Mouse (Mus musculus) cerebellum, adult 2 months (tissue): ENCODE data around the gene Cabp7. TPM values are rescaled to one million over a fixed set of nuclear protein-coding genes. Genes with fewer than 3 reads are reported as not detected.

ENCODE experiments used
- DNase-seq, 2 experiments: peaks; one replicate each; pipeline ENCODE4 v3.0.0; 2021
- H3K27ac ChIP-seq: fragments of 200-500 bp; 2 replicates; pipeline ENCODE4 v1.5.1; 2012; ENCODE audit warnings: low read length, control low read depth, inconsistent platforms; ENCODE audit not compliant: insufficient read depth
- H3K27me3 ChIP-seq: fragments of 200-500 bp; 2 replicates; pipeline ENCODE4 v1.6.1; 2012; ENCODE audit warnings: inconsistent platforms, mild to moderate bottlenecking, low read length, moderate library complexity; ENCODE audit not compliant: control insufficient read depth, insufficient read depth
- H3K4me1 ChIP-seq: fragments of 200-500 bp; 2 replicates; pipeline ENCODE4 v1.6.1; 2011; ENCODE audit warnings: low read length; ENCODE audit not compliant: control insufficient read depth, insufficient read depth
- H3K4me3 ChIP-seq: fragments of 200-500 bp; replicated peaks from 2 replicates; pipeline ENCODE3; 2011; ENCODE audit warnings: mild to moderate bottlenecking, low read depth, low read length, control low read depth; ENCODE audit not compliant: insufficient read depth
- CTCF ChIP-seq: fragments of 200-500 bp; IDR thresholded peaks from 2 replicates; pipeline ENCODE4 v1.5.1; 2011; ENCODE audit warnings: low read depth, mild to moderate bottlenecking, control low read depth, low read length, moderate library complexity, borderline replicate concordance; ENCODE audit not compliant: insufficient read depth
- POLR2A ChIP-seq: fragments of 200-500 bp; IDR thresholded peaks from 2 replicates; pipeline ENCODE4 v1.6.1; 2011; ENCODE audit warnings: low read length, control low read depth, borderline replicate concordance; ENCODE audit not compliant: insufficient read depth
- WGBS: fragments of 180-500 bp; shearing (Covaris S2); methylation state at CpG from one replicate; pipeline ENCODE4 v1.1.7; 2018; 5-methylcytosine and 5-hydroxymethylcytosine counted together
- polyA plus RNA-seq: library from polyadenylated mRNA; depleted of rRNA; stranded (reverse); fragments of >200 nt; gene quantifications from 2 replicates; pipeline ENCODE4 v1.2.3, GENCODE M21; 2012

Cabp7 gene
- polyA plus RNA-seq, 1 experiment = 129 TPM

GRCm38 (mm10) chr11:4760438-4760837, 13.9 kb upstream of the Cabp7 start:
- Histone ChIP-seq H3K27me3 (no peaks in the 10 kb centered on the region), H3K4me3 (no peak overlapping the region), H3K4me1 (peaks cover 3% of the 10 kb centered on the region), H3K27ac (no peak overlapping the region)
- TF ChIP-seq CTCF (no peak), POLR2A (no peak)
- 44% methylated on average over 4 of the region's 4 CpGs for WGBS
- DNase-seq = no peak

GRCm38 (mm10) chr11:4757789-4758158, 11.2 kb upstream of the Cabp7 start:
- 82% methylated on average over 4 of the region's 4 CpGs for whole genome bisulfite sequencing
- no peak for TF ChIP-seq CTCF
- no peak for TF ChIP-seq POLR2A
- Histone ChIP-seq H3K27ac (no peak overlapping the region), H3K4me1 (peaks cover 6% of the 10 kb centered on the region), H3K4me3 (no peak overlapping the region), H3K27me3 (no peaks in the 10 kb centered on the region)
- DNase-seq = no peak

GRCm38 (mm10) chr11:4756984-4757788, 10.6 kb upstream of the Cabp7 start:
- Histone ChIP-seq H3K27ac (no peak overlapping the region), H3K4me3 (no peak overlapping the region), H3K27me3 (no peaks in the 10 kb centered on the region), H3K4me1 (peaks cover 6% of the 10 kb centered on the region)
- DNase-seq = no peak
- 57% methylated on average over 11 of the region's 11 CpGs for WGBS
- no peak for TF ChIP-seq CTCF
- TF ChIP-seq POLR2A = no peak

- TF ChIP-seq POLR2A = no peak
- TF ChIP-seq CTCF = no peak
- H3K27me3 ChIP-seq = no peaks in the 10 kb centered on the region
- H3K4me1 ChIP-seq = peaks cover 6% of the 10 kb centered on the region
- H3K27ac ChIP-seq = no peak overlapping the region
- DNase-seq = no peak
- H3K4me3 ChIP-seq = no peak overlapping the region
- 89% methylated on average over 9 of the region's 9 CpGs for WGBS
These were observed 9.9 kb upstream of the Cabp7 start for GRCm38 (mm10) chr11:4756460-4756859.

- Histone ChIP-seq H3K4me1 (peaks cover 6% of the 10 kb centered on the region), H3K27ac (no peak overlapping the region), H3K27me3 (no peaks in the 10 kb centered on the region), H3K4me3 (no peak overlapping the region)
- TF ChIP-seq CTCF (no peak), POLR2A (no peak)
- WGBS = 19% methylated on average over 11 of the region's 11 CpGs
- no peak for DNase-seq
These were observed 8.3 kb upstream of the Cabp7 start for GRCm38 (mm10) chr11:4754867-4755266.

- H3K27ac ChIP-seq = no peak overlapping the region
- peaks cover 6% of the 10 kb centered on the region for H3K4me1 ChIP-seq
- 96% methylated on average over 3 of the region's 3 CpGs for WGBS
- DNase-seq = no peak
- no peak for TF ChIP-seq CTCF
- TF ChIP-seq POLR2A = no peak
- no peak overlapping the region for H3K4me3 ChIP-seq
- no peaks in the 10 kb centered on the region for H3K27me3 ChIP-seq
These were observed 7.5 kb upstream of the Cabp7 start for GRCm38 (mm10) chr11:4754036-4754435.

GRCm38 (mm10) chr11:4752836-4753235, 6.3 kb upstream of the Cabp7 start:
- Histone ChIP-seq H3K27me3 (no peaks in the 10 kb centered on the region), H3K4me3 (no peak overlapping the region), H3K27ac (no peak overlapping the region), H3K4me1 (peaks cover 6% of the 10 kb centered on the region)
- WGBS = 48% methylated on average over 10 of the region's 10 CpGs
- no peak for TF ChIP-seq POLR2A
- no peak for TF ChIP-seq CTCF
- no peak for DNase-seq

- TF ChIP-seq POLR2A (no peak), CTCF (no peak)
- Histone ChIP-seq H3K27ac (no peak overlapping the region), H3K4me3 (no peak overlapping the region), H3K4me1 (peaks cover 6% of the 10 kb centered on the region), H3K27me3 (peaks cover 13% of the 10 kb centered on the region; the same call in 1 of the 2 replicates)
- no peak for DNase-seq
- WGBS = 59% methylated on average over 9 of the region's 9 CpGs
These were observed 3.7 kb upstream of the Cabp7 start for GRCm38 (mm10) chr11:4750263-4750662.
